Mouse (Mus musculus) lung, postnatal 10 days (tissue): ENCODE results near the gene Casq1.
A peak's percentile ranks its signal among the peaks of the same experiment; 100 is the strongest.
"Not testable (repeated sequence)": the region's sequence is repeated elsewhere in the genome, so short reads cannot be mapped to it uniquely, and the experiment has no call there.

Experiments
- DNase-seq: peaks from one replicate; pipeline ENCODE4 v3.0.0; 2021

Casq1 gene

GRCm38 (mm10) chr1:172219451-172220406 lies at the start of gene Casq1:
Gene Casq1 (minus strand): TSS chr1:172219868.
- DNase-seq = no peak

GRCm38 (mm10) chr1:172261477-172262078 lies 41.9 kb upstream of the Casq1 start, which contains the start of gene Igsf8:
Gene Igsf8 (plus strand): TSS chr1:172261641.
- DNase-seq = no peak

- no peak for DNase-seq
Measured at GRCm38 (mm10) chr1:172258314-172258713, 38.6 kb upstream of the Casq1 start, which contains the start of gene Atp1a4. Gene Atp1a4 (minus strand): TSS chr1:172258414.

DNA sequence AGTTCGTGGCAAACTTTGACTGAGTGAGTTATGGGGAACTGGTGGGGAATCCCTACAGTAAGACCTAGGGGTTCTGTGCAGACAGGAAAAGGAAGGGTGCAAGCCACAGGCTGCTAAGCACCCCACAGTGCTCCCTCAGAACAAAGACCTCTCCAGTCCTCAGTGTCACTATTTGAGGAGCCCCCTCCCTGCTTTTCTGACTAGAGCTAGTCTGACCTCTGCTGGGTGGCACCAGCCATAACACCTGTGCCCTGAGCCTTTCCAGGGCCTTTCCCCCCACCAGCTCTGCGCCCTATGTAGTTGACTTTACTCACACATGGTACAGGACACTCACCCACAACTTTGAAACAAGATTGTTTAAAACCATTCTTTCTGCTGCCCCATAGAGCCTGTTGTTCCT lies 28.0 kb upstream of the Casq1 start:
- DNase-seq = peak; percentile 56

- DNase-seq = no peak
Measured at GRCm38 (mm10) chr1:172247216-172247615, 27.5 kb upstream of the Casq1 start.

- DNase-seq = not testable (repeated sequence)
Measured at GRCm38 (mm10) chr1:172244645-172245044, 25.0 kb upstream of the Casq1 start.

DNA sequence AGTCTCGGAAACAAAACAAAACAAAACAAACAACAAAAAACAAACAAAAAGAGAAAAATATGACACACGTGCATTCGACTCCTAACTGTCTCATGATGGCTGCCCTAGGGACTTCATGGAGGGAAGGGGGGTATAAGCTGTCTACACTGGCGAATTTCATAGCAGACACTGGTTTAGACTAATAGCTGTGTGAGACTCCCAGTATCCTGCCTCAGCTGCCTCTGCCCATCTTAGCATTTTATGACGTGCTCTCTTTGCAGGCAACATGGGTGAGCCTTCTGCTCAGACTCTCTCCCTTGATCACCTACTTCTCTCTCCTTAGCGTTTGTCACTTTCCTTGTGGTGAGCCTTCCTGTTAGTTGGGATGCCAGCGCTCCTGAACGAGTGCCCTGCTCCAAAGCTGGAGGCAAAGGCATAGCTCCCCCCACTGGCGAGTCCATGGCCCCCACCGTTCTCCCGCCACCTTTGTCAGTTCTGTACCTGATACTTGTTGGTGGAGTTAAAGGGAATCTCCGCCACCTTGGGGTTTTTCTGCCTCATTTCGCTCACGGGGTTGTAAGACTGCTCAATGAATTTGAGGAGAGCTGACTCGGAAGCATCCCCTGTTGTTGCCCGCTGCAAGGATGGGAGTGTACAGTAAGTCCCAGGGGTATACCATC lies 24.0 kb upstream of the Casq1 start:
- DNase-seq = peak; percentile 46

DNA sequence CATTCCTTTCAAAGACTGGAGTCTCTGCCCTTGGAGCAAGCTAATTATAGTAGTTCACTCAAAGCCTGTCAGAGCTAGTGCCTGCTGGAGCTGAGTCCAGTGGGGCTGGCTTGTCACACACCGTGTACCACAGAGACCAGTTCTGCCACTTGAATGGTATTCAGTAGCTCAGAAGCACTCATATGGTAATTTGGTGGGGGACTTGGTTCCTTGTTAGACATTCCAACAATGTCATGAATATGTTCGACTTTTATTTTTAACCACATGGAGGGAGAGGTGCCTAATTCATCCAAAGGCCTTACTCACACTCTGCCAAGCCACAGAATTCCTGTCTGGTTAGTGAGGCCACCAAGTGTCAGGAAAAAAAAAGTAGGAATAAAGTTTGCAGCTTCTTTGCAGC lies 22.7 kb upstream of the Casq1 start:
- peak; percentile 32 for DNase-seq

GRCm38 (mm10) chr1:172240945-172241708 lies 21.5 kb upstream of the Casq1 start:
- DNase-seq = no peak

- no peak for DNase-seq
Measured at GRCm38 (mm10) chr1:172229215-172229614, 9.5 kb upstream of the Casq1 start.

DNA sequence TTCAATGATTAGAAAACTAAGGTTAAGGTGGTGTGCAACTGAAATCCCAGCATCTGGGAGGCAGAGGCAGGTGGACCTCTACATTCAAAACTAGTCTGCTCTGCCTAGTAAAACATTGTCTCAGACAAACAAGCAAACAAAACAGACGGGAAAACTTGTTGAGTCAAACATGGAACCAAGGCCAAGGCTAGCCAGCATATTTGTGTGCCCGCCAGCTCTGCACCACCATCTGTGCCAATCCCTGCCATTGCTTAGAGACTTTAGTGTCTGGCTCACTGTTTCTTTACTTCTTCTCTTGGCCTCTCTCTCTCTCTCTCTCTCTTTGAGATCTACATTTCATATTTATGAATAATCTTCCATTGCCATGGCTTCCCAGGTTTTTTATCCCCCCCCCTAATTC lies 8.5 kb upstream of the Casq1 start:
- no peak for DNase-seq

- DNase-seq = no peak
Measured at GRCm38 (mm10) chr1:172221297-172222063, 1.8 kb upstream of the Casq1 start.

- DNase-seq = peak; percentile 92
Measured at GRCm38 (mm10) chr1:172220414-172220813, 746 bp upstream of the Casq1 start.

- DNase-seq = no peak
Measured at GRCm38 (mm10) chr1:172218164-172218910, 1.3 kb downstream of the Casq1 start.

- peak; percentile 97 for DNase-seq
Measured at GRCm38 (mm10) chr1:172217148-172217547, 2.5 kb downstream of the Casq1 start.

GRCm38 (mm10) chr1:172214748-172215147 lies 4.9 kb downstream of the Casq1 start:
- peak; percentile 65 for DNase-seq

GRCm38 (mm10) chr1:172213771-172214170 lies 5.9 kb downstream of the Casq1 start:
- DNase-seq = no peak

- DNase-seq = no peak
Measured at GRCm38 (mm10) chr1:172212776-172213175, 6.9 kb downstream of the Casq1 start.

DNA sequence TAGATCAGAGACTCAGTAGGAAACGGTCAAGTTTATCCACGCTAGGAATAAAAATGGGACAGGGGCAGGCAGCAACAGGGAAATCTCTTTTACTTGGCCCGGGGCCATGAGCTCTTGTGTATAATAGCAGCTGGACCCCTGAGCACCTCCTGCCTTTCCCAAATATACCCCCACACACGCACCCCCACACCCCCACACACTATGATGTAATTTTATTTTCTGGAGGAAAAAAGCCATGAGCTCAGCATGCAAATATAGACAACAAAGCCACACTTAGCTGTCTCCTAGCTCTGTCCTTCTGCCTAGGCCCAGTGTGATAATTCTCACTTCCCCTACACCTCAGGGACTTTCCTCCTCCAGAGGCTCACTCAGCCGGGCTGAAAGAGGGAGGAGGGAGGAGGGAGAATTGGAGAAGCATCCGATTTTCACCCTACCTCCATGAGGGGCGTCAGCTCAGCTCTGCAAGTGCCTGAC lies 12.5 kb downstream of the Casq1 start:
- peak; percentile 40 for DNase-seq

DNA sequence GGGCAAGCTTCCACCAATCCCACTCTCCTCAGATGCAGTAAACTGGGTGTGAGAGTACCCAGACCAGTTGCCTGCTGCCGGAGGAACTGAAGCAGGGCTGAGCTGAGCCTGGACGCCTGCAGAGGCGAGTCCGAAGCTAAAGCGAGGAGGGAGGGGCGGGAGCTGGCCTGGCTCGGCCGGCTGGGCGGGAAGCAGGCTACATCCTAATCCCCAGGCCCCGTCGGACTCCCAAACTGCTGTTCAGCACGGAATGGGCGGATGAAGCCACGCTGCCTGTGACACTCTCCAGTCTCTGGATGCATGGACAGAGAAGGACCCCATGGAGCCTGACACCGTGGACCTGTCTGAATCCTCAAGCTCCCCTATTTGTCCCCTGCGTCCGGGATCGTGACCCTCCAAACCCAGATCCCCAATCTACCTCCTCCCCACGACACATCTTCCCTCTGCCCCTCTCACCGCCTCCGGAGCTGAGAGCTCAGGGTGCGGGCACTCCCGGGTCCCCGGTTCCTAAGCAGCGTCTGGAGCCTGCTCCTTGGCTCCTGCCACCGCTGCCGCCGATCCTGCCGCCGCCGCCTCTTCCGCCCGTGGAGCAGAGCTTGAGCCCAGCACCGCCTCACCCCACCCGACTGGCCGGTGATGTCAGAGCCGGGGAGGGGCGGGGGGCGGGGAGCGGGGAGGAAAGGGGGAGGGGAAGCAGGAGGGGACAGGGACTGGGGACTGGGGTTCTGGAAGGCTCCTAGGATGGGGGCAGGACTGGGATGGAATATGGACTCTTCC lies 13.3 kb downstream of the Casq1 start, which contains the start of gene Pea15a:
Gene Pea15a, minus strand, starts transcription at position 664 of the 777 bp plus-strand sequence.
- peak; percentile 90 for DNase-seq
